Mouse (Mus musculus): ENCODE measurements around the gene Adgrv1. TPM values are rescaled to one million over a fixed set of nuclear protein-coding genes. Genes with fewer than 3 reads are reported as not detected.

Gene Adgrv1
- polyA plus RNA-seq, 1 experiment from 2014 or later: 38.5 TPM

DNA sequence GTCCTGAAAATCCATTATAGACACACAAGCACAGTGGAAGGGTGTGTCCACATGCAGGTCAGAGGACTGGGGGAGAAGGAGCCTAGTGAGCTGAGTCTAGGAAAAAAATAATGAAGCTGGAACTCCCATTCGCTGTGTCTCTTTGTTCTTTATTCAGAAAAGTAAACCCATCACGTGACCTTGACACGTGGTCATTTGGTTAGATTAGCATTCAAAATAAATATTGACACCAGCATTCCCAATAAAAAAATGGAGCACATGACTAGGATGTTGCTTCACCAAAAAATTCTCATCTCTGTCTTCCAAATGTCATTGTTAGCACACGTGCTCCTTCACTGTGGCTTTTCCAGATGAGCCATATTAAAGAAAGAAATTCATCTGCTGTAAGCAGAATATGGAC lies 316.4 kb downstream of the Adgrv1 start:
- Histone ChIP-seq H3K36me3 (no peaks in the 10 kb centered on the region), H3K9ac (replicated peaks) (no peak overlapping the region), H3K27me3 (no peaks in the 10 kb centered on the region), H3K27ac (replicated peaks) (no peak overlapping the region), H3K4me3 (no peak overlapping the region), H3K4me1 (no peaks in the 10 kb centered on the region), H3K4me2 (replicated peaks) (no peak overlapping the region), H3K9me3 (no peaks in the 10 kb centered on the region)
- ATAC-seq (ENCODE audit: low FRiP score, low read depth): no peak
- 79% methylated on average over 4 of the region's 4 CpGs for WGBS

DNA sequence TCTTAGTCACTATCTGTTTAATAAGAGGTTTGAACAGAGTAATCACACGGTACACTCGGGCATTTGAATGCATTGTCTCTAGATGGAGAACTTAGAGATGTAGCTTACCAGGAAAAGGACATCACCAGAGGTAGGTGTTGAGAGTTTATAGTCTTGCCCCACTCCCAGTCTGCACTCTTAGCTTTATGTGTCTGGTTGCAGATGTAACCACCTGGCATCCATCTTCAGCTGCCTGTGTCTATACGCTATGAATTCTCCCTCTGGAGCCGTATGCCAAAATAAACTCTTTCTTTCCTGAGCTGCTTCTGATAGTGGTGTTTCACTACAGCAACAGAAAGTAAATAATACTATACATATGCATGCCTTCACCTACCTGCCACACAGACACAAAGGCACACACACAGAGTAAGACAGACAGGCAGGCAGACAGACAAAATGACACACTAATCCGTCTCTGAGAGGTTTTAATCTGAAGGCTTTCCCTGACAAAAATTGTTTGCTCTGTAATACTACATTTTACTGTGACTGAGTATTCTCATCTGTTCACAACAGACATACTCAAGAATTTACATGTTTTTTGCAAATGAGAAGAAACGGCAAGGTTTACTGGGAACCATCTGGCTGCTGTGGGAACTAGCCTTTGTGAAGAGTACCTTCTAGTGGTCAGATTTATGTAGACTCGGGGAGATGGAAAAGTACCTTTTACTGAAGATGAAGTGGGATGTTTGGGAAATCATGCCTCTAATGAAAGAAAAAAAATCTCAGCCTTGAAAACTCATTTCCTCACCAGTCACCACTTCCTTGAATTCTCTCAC lies 318.4 kb downstream of the Adgrv1 start:
- Histone ChIP-seq H3K9me3 (no peaks in the 10 kb centered on the region), H3K4me1 (no peaks in the 10 kb centered on the region), H3K27ac (replicated peaks) (no peak overlapping the region), H3K36me3 (no peaks in the 10 kb centered on the region), H3K27me3 (no peaks in the 10 kb centered on the region), H3K4me2 (replicated peaks) (no peak overlapping the region), H3K9ac (replicated peaks) (no peak overlapping the region), H3K4me3 (no peak overlapping the region)
- 70% methylated on average over 7 of the region's 7 CpGs for WGBS
- 0 out of 2 replicates have a peak, but pooled peaks have one; percentile 38 for ATAC-seq (ENCODE audit: low FRiP score, low read depth)

- Histone ChIP-seq H3K27ac (replicated peaks) (no peak overlapping the region), H3K4me2 (replicated peaks) (no peak overlapping the region), H3K4me3 (no peak overlapping the region), H3K27me3 (no peaks in the 10 kb centered on the region), H3K9me3 (no peaks in the 10 kb centered on the region), H3K9ac (replicated peaks) (no peak overlapping the region), H3K4me1 (no peaks in the 10 kb centered on the region), H3K36me3 (no peaks in the 10 kb centered on the region)
- 82% methylated on average over 5 of the region's 5 CpGs for WGBS
- no peak for ATAC-seq (ENCODE audit: low FRiP score, low read depth)
Observed at GRCm38 (mm10) chr13:81312148-81312547, 320.8 kb downstream of the Adgrv1 start.

DNA sequence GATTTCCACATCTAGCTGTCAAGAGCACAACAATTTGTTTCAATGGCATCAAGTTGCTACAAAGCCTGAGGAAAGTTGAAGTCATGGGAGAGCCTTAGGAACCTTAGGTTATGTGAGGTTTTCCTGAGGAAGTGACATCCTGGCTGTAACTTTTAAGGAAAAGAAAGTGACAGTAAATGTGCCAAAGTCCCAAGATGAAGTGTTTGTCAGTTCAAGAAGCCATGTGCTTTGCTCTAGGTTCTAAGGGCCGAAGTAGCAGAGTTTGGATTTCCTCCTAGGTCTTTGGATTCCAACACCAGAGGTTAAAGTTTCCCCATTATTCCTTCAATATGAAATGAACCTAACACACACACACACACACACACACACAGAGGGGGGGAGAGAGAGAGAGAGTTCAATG lies 332.1 kb downstream of the Adgrv1 start:
- WGBS: 85% methylated on average over 1 of the region's 1 CpGs
- Histone ChIP-seq H3K9me3 (no peaks in the 10 kb centered on the region), H3K27ac (replicated peaks) (no peak overlapping the region), H3K4me2 (replicated peaks) (no peak overlapping the region), H3K9ac (replicated peaks) (no peak overlapping the region), H3K36me3 (no peaks in the 10 kb centered on the region), H3K4me1 (no peaks in the 10 kb centered on the region), H3K27me3 (no peaks in the 10 kb centered on the region), H3K4me3 (no peak overlapping the region)
- ATAC-seq (ENCODE audit: low FRiP score, low read depth): no peak

DNA sequence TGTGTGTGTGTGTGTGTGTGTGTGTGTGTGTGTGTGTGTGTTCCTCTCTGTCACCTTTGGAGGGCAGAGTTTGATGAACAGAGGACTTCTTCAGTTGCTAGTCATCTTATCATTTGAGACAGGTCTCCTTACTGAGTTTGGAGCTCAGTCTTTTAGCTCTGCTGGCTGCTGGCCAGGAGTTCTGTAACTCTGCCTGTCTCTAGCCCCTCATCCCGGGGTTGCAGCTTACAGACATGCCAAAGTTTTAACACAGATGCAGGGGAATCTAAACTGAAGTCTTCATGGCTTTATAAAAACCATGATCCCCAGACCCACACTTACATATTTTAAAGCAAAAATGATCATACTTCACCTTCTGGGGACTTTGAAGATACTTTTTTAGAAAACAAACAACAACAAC lies 338.8 kb downstream of the Adgrv1 start:
- Histone ChIP-seq H3K9me3 (no peaks in the 10 kb centered on the region), H3K27me3 (no peaks in the 10 kb centered on the region), H3K27ac (replicated peaks) (no peak overlapping the region), H3K4me2 (replicated peaks) (no peak overlapping the region), H3K36me3 (no peaks in the 10 kb centered on the region), H3K9ac (replicated peaks) (no peak overlapping the region), H3K4me1 (no peaks in the 10 kb centered on the region), H3K4me3 (no peak overlapping the region)
- WGBS: 88% methylated on average over 1 of the region's 1 CpGs
- ATAC-seq (ENCODE audit: low FRiP score, low read depth): no peak

- H3K4me1 ChIP-seq: no peaks in the 10 kb centered on the region
- H3K4me2 ChIP-seq (replicated peaks): no peak overlapping the region
- no peak overlapping the region for H3K4me3 ChIP-seq
- no peak overlapping the region for H3K9ac ChIP-seq (replicated peaks)
- no peaks in the 10 kb centered on the region for H3K27me3 ChIP-seq
- no peak overlapping the region for H3K27ac ChIP-seq (replicated peaks)
- WGBS: 84% methylated on average over 6 of the region's 6 CpGs
- no peaks in the 10 kb centered on the region for H3K9me3 ChIP-seq
- peaks cover 17% of the 10 kb centered on the region for H3K36me3 ChIP-seq
- ATAC-seq (ENCODE audit: low FRiP score, low read depth): no peak
Observed at GRCm38 (mm10) chr13:81282193-81282592, 350.8 kb downstream of the Adgrv1 start.

GRCm38 (mm10) chr13:81280650-81281229 lies 352.2 kb downstream of the Adgrv1 start:
- H3K9ac ChIP-seq (replicated peaks): no peak overlapping the region
- no peaks in the 10 kb centered on the region for H3K27me3 ChIP-seq
- no peaks in the 10 kb centered on the region for H3K9me3 ChIP-seq
- ATAC-seq (ENCODE audit: low FRiP score, low read depth): no peak
- no peak overlapping the region for H3K27ac ChIP-seq (replicated peaks)
- no peaks in the 10 kb centered on the region for H3K4me1 ChIP-seq
- WGBS: 100% methylated on average over 1 of the region's 1 CpGs
- no peak overlapping the region for H3K4me2 ChIP-seq (replicated peaks)
- no peak overlapping the region for H3K4me3 ChIP-seq
- peaks cover 17% of the 10 kb centered on the region for H3K36me3 ChIP-seq

GRCm38 (mm10) chr13:81279351-81279736 lies 353.6 kb downstream of the Adgrv1 start:
- Histone ChIP-seq H3K27me3 (no peaks in the 10 kb centered on the region), H3K36me3 (peaks cover 17% of the 10 kb centered on the region), H3K4me2 (replicated peaks) (no peak overlapping the region), H3K4me3 (no peak overlapping the region), H3K4me1 (no peaks in the 10 kb centered on the region), H3K9ac (replicated peaks) (no peak overlapping the region), H3K9me3 (no peaks in the 10 kb centered on the region), H3K27ac (replicated peaks) (no peak overlapping the region)
- ATAC-seq (ENCODE audit: low FRiP score, low read depth): no peak
- 87% methylated on average over 5 of the region's 5 CpGs for WGBS

- H3K27ac ChIP-seq (replicated peaks): no peak overlapping the region
- H3K9me3 ChIP-seq: no peaks in the 10 kb centered on the region
- no peaks in the 10 kb centered on the region for H3K4me1 ChIP-seq
- no peaks in the 10 kb centered on the region for H3K27me3 ChIP-seq
- no peak for ATAC-seq (ENCODE audit: low FRiP score, low read depth)
- WGBS: 80% methylated on average over 2 of the region's 2 CpGs
- no peak overlapping the region for H3K9ac ChIP-seq (replicated peaks)
- no peak overlapping the region for H3K4me2 ChIP-seq (replicated peaks)
- H3K4me3 ChIP-seq: no peak overlapping the region
- peaks cover 17% of the 10 kb centered on the region for H3K36me3 ChIP-seq
Observed at GRCm38 (mm10) chr13:81278669-81279350, 354.1 kb downstream of the Adgrv1 start.

DNA sequence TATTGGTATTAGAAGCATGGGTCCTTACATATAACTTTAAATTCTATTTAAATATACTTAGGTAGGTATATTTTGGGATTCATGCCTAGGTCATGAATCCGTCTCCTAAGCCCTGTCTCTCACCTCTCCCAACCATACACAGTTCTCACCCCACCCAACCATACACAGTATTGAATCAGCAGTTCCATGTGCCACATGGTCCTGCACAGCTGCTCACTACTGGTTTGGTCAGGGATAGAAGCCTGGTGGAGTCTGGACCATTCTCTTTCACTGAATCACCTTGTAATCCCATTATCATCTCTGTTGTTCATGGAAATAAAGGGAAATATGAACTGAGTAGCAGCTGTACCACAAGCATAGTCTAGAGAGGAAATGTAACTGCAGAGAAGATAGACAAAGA lies 359.1 kb downstream of the Adgrv1 start:
- H3K9me3 ChIP-seq: no peaks in the 10 kb centered on the region
- H3K4me3 ChIP-seq: no peak overlapping the region
- no peak overlapping the region for H3K9ac ChIP-seq (replicated peaks)
- H3K4me1 ChIP-seq: no peaks in the 10 kb centered on the region
- H3K36me3 ChIP-seq: no peaks in the 10 kb centered on the region
- no peaks in the 10 kb centered on the region for H3K27me3 ChIP-seq
- no peak overlapping the region for H3K27ac ChIP-seq (replicated peaks)
- 0 out of 2 replicates have a peak, but pooled peaks have one; percentile 34 for ATAC-seq (ENCODE audit: low FRiP score, low read depth)
- 89% methylated on average over 1 of the region's 1 CpGs for WGBS
- H3K4me2 ChIP-seq (replicated peaks): no peak overlapping the region

DNA sequence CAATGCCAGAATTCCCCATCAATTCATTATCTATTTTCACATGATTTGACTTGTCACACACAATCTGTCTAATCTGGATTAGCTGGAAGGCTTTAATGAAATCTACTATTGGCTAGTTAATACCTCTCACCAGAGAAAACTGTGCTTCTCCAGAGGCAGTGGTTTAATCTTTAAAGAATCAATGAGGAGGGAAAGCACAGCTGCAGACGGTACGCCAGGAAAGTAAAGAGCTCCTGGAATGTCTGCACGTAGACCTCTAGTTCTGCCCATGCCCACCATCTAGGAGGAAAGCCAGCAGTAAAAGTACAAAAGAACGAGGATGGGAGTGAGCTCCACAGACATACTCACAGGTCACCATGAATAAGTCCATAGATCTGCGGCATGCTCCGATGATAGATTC lies 362.6 kb downstream of the Adgrv1 start:
- Histone ChIP-seq H3K4me1 (no peaks in the 10 kb centered on the region), H3K9ac (replicated peaks) (no peak overlapping the region), H3K36me3 (no peaks in the 10 kb centered on the region), H3K27ac (replicated peaks) (no peak overlapping the region), H3K9me3 (no peaks in the 10 kb centered on the region), H3K4me3 (no peak overlapping the region), H3K27me3 (no peaks in the 10 kb centered on the region), H3K4me2 (replicated peaks) (no peak overlapping the region)
- WGBS: 61% methylated on average over 6 of the region's 6 CpGs
- ATAC-seq (ENCODE audit: low FRiP score, low read depth): no peak

GRCm38 (mm10) chr13:81269056-81269455 lies 363.9 kb downstream of the Adgrv1 start:
- no peak overlapping the region for H3K4me2 ChIP-seq (replicated peaks)
- no peaks in the 10 kb centered on the region for H3K27me3 ChIP-seq
- H3K4me3 ChIP-seq: no peak overlapping the region
- no peaks in the 10 kb centered on the region for H3K4me1 ChIP-seq
- H3K9me3 ChIP-seq: no peaks in the 10 kb centered on the region
- ATAC-seq (ENCODE audit: low FRiP score, low read depth): no peak
- H3K9ac ChIP-seq (replicated peaks): no peak overlapping the region
- H3K36me3 ChIP-seq: no peaks in the 10 kb centered on the region
- 86% methylated on average over 6 of the region's 6 CpGs for WGBS
- no peak overlapping the region for H3K27ac ChIP-seq (replicated peaks)
